Mouse (Mus musculus) embryonic facial prominence, embryonic 13.5 days (tissue): ENCODE measurements at regions not wholly inside any gene's neighbourhood (a gene's known extent, or its start where the extent isn't known, plus 50 kb on each side); places are given as distances from the start of the nearest gene placed in this dataset.

Experiments used
- ATAC-seq: fragments of 200-750 bp; cut with Nextera tagmentation; 2 replicates; pipeline ENCODE4 v1.8.0; 2017; ENCODE audit warnings: low read depth; ENCODE audit not compliant: insufficient number of reproducible peaks, insufficient read depth, low FRiP score, low TSS enrichment
- H3K27ac ChIP-seq: fragments of 300-500 bp; sonication (generic); 2 replicates; pipeline ENCODE4 v1.5.1; 2015; ENCODE audit warnings: moderate library complexity, mild to moderate bottlenecking, inconsistent platforms
- H3K27me3 ChIP-seq: fragments of 300-500 bp; sonication (generic); 2 replicates; pipeline ENCODE4 v1.6.1; 2015; ENCODE audit warnings: mild to moderate bottlenecking, inconsistent platforms
- H3K36me3 ChIP-seq: fragments of 300-500 bp; sonication (generic); 2 replicates; pipeline ENCODE4 v1.6.1; 2015; ENCODE audit warnings: mild to moderate bottlenecking, inconsistent platforms
- H3K4me1 ChIP-seq: fragments of 300-500 bp; sonication (generic); 2 replicates; pipeline ENCODE4 v1.6.1; 2015; ENCODE audit warnings: inconsistent platforms
- H3K4me2 ChIP-seq: fragments of 300-500 bp; sonication (generic); 2 replicates; pipeline ENCODE4 v1.6.1; 2015; ENCODE audit warnings: moderate library complexity, mild to moderate bottlenecking, inconsistent platforms
- H3K4me3 ChIP-seq: fragments of 300-500 bp; sonication (generic); 2 replicates; pipeline ENCODE4 v1.5.1; 2015; ENCODE audit warnings: mild to moderate bottlenecking, inconsistent platforms
- H3K9ac ChIP-seq: fragments of 300-500 bp; sonication (generic); 2 replicates; pipeline ENCODE4 v1.6.1; 2015; ENCODE audit warnings: mild to moderate bottlenecking, inconsistent platforms
- H3K9me3 ChIP-seq: fragments of 300-500 bp; sonication (generic); 2 replicates; pipeline ENCODE4 v1.6.1; 2016; ENCODE audit warnings: inconsistent platforms
- WGBS: fragments of 180-500 bp; shearing (Covaris S2); methylation state at CpG from one replicate; pipeline ENCODE4 v1.1.7; 2015; ENCODE audit warnings: mixed read lengths; 5-methylcytosine and 5-hydroxymethylcytosine counted together

- Histone ChIP-seq H3K4me3 (no peak overlapping the region), H3K27me3 (no peaks in the 10 kb centered on the region), H3K36me3 (no peaks in the 10 kb centered on the region), H3K27ac (no peak overlapping the region), H3K4me2 (no peak overlapping the region), H3K9me3 (no peaks in the 10 kb centered on the region), H3K9ac (no peak overlapping the region), H3K4me1 (no peaks in the 10 kb centered on the region)
- no peak for ATAC-seq
- WGBS, result 82% methylated on average over 5 of the region's 5 CpGs
Observed at GRCm38 (mm10) chr1:194058512-194058911, 559.5 kb upstream of the Plxna2 start.

- Histone ChIP-seq H3K9ac (no peak overlapping the region), H3K4me3 (no peak overlapping the region), H3K9me3 (no peaks in the 10 kb centered on the region), H3K27me3 (no peaks in the 10 kb centered on the region), H3K27ac (no peak overlapping the region), H3K4me2 (no peak overlapping the region), H3K36me3 (no peaks in the 10 kb centered on the region), H3K4me1 (no peaks in the 10 kb centered on the region)
- 21% methylated on average over 1 of the region's 1 CpGs for WGBS
- ATAC-seq, result no peak
Observed at GRCm38 (mm10) chr1:194056544-194056943, 561.5 kb upstream of the Plxna2 start.

GRCm38 (mm10) chr1:194049746-194050351 is 568.2 kb upstream of the Plxna2 start:
- no peaks in the 10 kb centered on the region for H3K36me3 ChIP-seq
- no peak overlapping the region for H3K4me2 ChIP-seq
- H3K9ac ChIP-seq, result no peak overlapping the region
- H3K4me3 ChIP-seq, result no peak overlapping the region
- ATAC-seq, result no peak
- 67% methylated on average over 4 of the region's 4 CpGs for WGBS
- no peaks in the 10 kb centered on the region for H3K9me3 ChIP-seq
- H3K27me3 ChIP-seq, result no peaks in the 10 kb centered on the region
- no peaks in the 10 kb centered on the region for H3K4me1 ChIP-seq
- H3K27ac ChIP-seq, result no peak overlapping the region

- no peak overlapping the region for H3K4me2 ChIP-seq
- no peak overlapping the region for H3K27ac ChIP-seq
- no peaks in the 10 kb centered on the region for H3K9me3 ChIP-seq
- no peak for ATAC-seq
- WGBS, result 63% methylated on average over 8 of the region's 8 CpGs
- no peaks in the 10 kb centered on the region for H3K36me3 ChIP-seq
- H3K4me1 ChIP-seq, result peaks cover 6% of the 10 kb centered on the region; the same call in 1 of the 2 replicates
- no peak overlapping the region for H3K9ac ChIP-seq
- no peak overlapping the region for H3K4me3 ChIP-seq
- no peaks in the 10 kb centered on the region for H3K27me3 ChIP-seq
Observed at GRCm38 (mm10) chr1:194041393-194042352, 576.3 kb upstream of the Plxna2 start.

- H3K4me1 ChIP-seq, result peaks cover 6% of the 10 kb centered on the region; the same call in 1 of the 2 replicates
- no peak overlapping the region for H3K9ac ChIP-seq
- no peaks in the 10 kb centered on the region for H3K27me3 ChIP-seq
- ATAC-seq, result no peak
- H3K9me3 ChIP-seq, result no peaks in the 10 kb centered on the region
- no peak overlapping the region for H3K4me2 ChIP-seq
- no peaks in the 10 kb centered on the region for H3K36me3 ChIP-seq
- no peak overlapping the region for H3K27ac ChIP-seq
- H3K4me3 ChIP-seq, result no peak overlapping the region
Observed at GRCm38 (mm10) chr1:194038711-194039110, 579.3 kb upstream of the Plxna2 start.

- H3K27me3 ChIP-seq, result no peaks in the 10 kb centered on the region
- ATAC-seq, result no peak
- H3K27ac ChIP-seq, result no peak overlapping the region
- H3K4me2 ChIP-seq, result no peak overlapping the region
- H3K4me1 ChIP-seq, result no peaks in the 10 kb centered on the region
- H3K9ac ChIP-seq, result no peak overlapping the region
- H3K9me3 ChIP-seq, result no peaks in the 10 kb centered on the region
- WGBS, result 38% methylated on average over 5 of the region's 5 CpGs
- H3K36me3 ChIP-seq, result no peaks in the 10 kb centered on the region
- no peak overlapping the region for H3K4me3 ChIP-seq
Observed at GRCm38 (mm10) chr1:194034199-194034883, 583.7 kb upstream of the Plxna2 start.

- ATAC-seq, result no peak
- no peaks in the 10 kb centered on the region for H3K36me3 ChIP-seq
- 95% methylated on average over 1 of the region's 1 CpGs for WGBS
- no peaks in the 10 kb centered on the region for H3K4me1 ChIP-seq
- no peak overlapping the region for H3K4me2 ChIP-seq
- no peaks in the 10 kb centered on the region for H3K9me3 ChIP-seq
- H3K27me3 ChIP-seq, result no peaks in the 10 kb centered on the region
- H3K27ac ChIP-seq, result no peak overlapping the region
- no peak overlapping the region for H3K4me3 ChIP-seq
- no peak overlapping the region for H3K9ac ChIP-seq
Observed at GRCm38 (mm10) chr1:194032603-194033002, 585.4 kb upstream of the Plxna2 start.

- ATAC-seq, result no peak
- Histone ChIP-seq H3K4me3 (no peak overlapping the region), H3K9me3 (no peaks in the 10 kb centered on the region), H3K27me3 (no peaks in the 10 kb centered on the region), H3K9ac (no peak overlapping the region), H3K27ac (no peak overlapping the region), H3K4me2 (no peak overlapping the region), H3K36me3 (no peaks in the 10 kb centered on the region), H3K4me1 (no peaks in the 10 kb centered on the region)
- 63% methylated on average over 3 of the region's 3 CpGs for WGBS
Observed at GRCm38 (mm10) chr1:194030651-194031228, 587.3 kb upstream of the Plxna2 start.

GRCm38 (mm10) chr1:194026958-194027692 is 590.9 kb upstream of the Plxna2 start:
- Histone ChIP-seq H3K27me3 (no peaks in the 10 kb centered on the region), H3K36me3 (no peaks in the 10 kb centered on the region), H3K4me1 (no peaks in the 10 kb centered on the region), H3K27ac (no peak overlapping the region), H3K9me3 (no peaks in the 10 kb centered on the region), H3K9ac (no peak overlapping the region), H3K4me3 (no peak overlapping the region), H3K4me2 (no peak overlapping the region)
- 80% methylated on average over 7 of the region's 7 CpGs for WGBS
- ATAC-seq, result no peak

GRCm38 (mm10) chr1:194026213-194026612 is 591.8 kb upstream of the Plxna2 start:
- Histone ChIP-seq H3K4me2 (no peak overlapping the region), H3K9me3 (no peaks in the 10 kb centered on the region), H3K27me3 (no peaks in the 10 kb centered on the region), H3K9ac (no peak overlapping the region), H3K4me1 (no peaks in the 10 kb centered on the region), H3K36me3 (no peaks in the 10 kb centered on the region), H3K27ac (no peak overlapping the region), H3K4me3 (no peak overlapping the region)
- WGBS, result 45% methylated on average over 2 of the region's 2 CpGs
- ATAC-seq, result no peak

- H3K9me3 ChIP-seq, result no peaks in the 10 kb centered on the region
- no peaks in the 10 kb centered on the region for H3K27me3 ChIP-seq
- H3K4me1 ChIP-seq, result no peaks in the 10 kb centered on the region
- no peak for ATAC-seq
- no peak overlapping the region for H3K4me3 ChIP-seq
- H3K36me3 ChIP-seq, result no peaks in the 10 kb centered on the region
- H3K27ac ChIP-seq, result no peak overlapping the region
- H3K4me2 ChIP-seq, result no peak overlapping the region
- no peak overlapping the region for H3K9ac ChIP-seq
Observed at GRCm38 (mm10) chr1:194019282-194019681, 598.7 kb upstream of the Plxna2 start.
